Mouse (Mus musculus) cerebellum, adult 9-10 months (tissue): Measurements from ENCODE around the gene Tshz2.

Experiments
- DNase-seq: peaks from one replicate; pipeline ENCODE4 v3.0.0; 2022

Gene Tshz2

DNA sequence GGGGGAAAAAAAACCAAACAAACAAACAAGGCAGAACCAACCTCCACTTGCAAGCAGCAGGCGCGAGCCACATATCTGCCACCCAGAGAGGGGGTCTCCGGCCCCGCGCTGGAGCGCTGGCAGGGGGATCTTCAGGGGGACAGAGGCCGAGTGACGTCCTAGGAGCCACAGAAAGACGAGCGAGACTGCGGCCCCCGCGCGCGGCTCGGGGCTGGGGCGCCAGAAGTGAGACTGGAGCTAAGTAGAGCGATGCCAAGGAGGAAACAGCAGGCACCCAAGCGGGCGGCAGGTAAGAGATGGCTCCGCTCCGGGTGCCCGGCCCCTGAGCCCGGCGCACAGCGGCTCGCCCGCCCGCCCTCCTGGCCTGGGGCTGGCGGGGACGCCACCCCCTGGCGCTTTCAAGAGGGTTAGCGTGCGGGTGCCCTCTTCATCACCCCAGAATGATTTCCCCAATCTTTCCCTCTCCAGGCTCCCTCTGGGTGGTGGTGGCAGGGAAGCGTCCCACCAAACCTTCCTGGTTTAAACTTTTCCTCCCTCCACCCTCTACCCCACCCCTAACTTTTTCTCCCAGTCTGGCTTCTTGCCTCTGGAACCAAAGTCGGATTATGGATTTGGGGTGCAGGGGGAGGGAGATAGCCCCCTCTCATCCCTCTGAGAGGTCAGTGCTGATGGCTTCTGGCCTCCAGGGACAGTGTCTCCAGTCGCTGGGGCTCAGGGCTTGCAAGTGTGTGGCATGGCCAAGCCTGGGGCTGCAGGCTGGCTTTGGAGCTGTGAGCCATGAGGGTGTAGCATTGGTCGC, 877 bp downstream of the Tshz2 start:
- DNase-seq, result no peak

DNA sequence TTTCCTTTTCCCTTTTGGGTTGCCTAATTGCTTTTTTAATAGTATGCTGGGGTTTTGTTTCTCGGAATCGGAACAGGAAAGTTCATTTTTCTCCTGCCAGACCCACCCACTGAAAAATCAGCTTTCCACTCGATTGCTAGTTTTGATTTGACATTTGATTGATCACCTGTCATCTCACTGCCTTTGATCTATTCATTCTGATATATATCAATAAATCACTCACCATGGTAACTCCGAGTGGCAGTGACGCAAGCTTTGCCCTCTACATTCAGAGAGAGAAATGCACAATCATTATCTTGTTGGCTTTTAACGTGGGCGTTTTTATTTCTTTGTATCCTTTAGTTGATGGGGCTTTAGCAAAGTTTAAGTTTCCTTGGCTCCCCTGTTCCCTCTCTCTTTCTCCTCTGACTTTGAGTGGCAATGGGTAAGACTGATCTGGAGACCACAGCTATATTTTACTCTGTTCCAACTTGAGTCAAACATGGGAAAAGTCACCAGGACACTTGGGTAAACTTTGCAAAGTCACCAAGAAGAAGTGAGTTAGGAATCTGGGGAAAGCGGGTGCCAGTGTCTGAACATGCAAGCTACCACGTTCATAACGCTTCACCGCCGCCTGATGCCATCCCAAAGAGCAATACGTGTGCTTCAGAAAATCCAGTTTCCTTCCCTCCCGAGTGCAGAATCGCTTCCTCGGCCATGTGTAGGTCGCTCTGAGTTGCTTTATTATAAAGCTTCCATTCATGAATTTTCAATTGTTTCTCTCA, 2.0 kb downstream of the Tshz2 start:
- DNase-seq, result no peak

GRCm38 (mm10) chr2:169635428-169635827, 2.6 kb downstream of the Tshz2 start:
- DNase-seq, result no peak

DNA sequence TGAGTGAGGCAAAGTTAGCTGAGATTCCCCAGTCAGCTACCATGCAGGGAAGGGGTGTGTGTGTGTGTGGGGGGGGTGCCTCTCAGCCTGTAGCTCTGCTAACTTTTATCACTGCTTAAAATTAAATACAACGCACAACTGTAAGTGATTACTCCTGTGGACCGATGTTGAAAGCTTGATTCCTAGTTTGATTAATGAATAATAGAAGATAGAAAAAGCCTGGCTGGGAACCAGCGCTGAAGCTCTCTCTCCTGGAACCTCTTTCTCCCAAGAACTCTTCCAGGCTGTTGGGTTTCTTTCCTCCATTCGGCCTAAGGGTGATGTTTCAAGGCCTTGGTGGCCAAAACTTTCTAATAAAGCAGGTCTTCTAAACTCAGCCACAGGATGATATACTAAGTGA, 3.6 kb downstream of the Tshz2 start:
- no peak for DNase-seq

DNA sequence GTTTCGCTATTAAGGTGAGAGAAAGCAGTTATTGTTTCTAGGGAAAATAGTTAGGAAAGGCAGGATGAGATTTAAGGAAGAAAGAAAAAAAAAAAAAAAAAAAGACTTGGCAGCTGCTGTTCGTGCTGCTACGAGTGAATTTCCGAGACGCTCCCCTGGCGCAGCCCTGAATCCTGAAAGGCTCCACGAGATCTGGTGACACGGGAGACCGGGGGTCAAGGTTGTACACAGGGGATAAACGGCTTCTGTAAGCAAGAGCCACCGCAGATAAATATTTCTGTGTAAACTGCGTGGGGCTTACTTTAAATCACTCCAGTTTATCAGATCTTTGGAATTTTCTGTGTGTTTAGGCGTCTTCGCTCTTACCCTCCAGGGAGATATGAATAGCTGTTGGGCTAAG, 8.7 kb downstream of the Tshz2 start:
- no peak for DNase-seq

GRCm38 (mm10) chr2:169642420-169642819, 9.6 kb downstream of the Tshz2 start:
- no peak for DNase-seq

DNA sequence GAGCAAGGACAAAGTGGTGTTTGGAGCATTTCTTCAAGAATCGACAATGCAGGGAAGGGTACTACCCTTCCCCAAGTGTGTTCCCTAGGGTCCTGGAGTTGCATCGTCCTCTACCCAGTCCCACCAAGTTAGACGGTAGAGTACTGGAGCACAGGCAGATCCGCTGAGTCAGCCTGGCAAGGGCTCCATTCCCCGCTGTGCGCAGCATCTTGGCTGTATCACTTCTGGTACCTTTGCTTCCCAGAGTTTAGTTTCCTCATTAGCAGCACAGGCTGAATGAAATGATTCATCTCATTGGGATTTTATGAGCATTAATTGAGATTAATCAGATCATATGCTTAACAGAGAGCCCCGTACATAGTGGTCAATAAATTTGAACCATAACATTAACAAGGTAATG, 14.3 kb downstream of the Tshz2 start:
- no peak for DNase-seq

- no peak for DNase-seq
These were observed 16.6 kb downstream of the Tshz2 start for GRCm38 (mm10) chr2:169649262-169649885.

- no peak for DNase-seq
These were observed 20.5 kb downstream of the Tshz2 start for GRCm38 (mm10) chr2:169653282-169653681.

- no peak for DNase-seq
These were observed 31.0 kb downstream of the Tshz2 start for GRCm38 (mm10) chr2:169663792-169664191.

GRCm38 (mm10) chr2:169671264-169671663, 38.5 kb downstream of the Tshz2 start:
- DNase-seq, result no peak

GRCm38 (mm10) chr2:169673786-169674185, 41.0 kb downstream of the Tshz2 start:
- DNase-seq, result no peak

- DNase-seq, result no peak
These were observed 41.4 kb downstream of the Tshz2 start for GRCm38 (mm10) chr2:169674209-169674608.

- DNase-seq, result no peak
These were observed 46.5 kb downstream of the Tshz2 start for GRCm38 (mm10) chr2:169679264-169679663.

DNA sequence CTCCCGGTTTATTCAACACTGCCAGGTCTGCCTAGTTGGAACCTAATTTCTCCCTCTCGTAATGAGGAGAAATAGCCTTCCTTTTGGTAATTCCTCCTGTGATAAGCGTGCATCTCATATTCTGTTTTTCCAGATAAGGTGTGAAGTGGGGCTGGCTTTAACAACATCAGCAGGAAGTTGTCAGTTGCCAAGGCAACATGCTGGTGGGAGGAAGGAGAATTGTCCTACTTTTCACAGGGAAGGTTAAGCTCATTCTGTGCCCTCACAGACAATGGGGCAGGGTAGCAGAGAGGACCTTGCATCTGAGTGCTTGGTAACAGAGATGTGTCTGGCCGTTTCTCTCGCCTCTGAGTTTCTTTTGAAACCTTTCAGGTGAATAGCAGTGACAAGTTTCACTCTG, 47.1 kb downstream of the Tshz2 start:
- no peak for DNase-seq

DNA sequence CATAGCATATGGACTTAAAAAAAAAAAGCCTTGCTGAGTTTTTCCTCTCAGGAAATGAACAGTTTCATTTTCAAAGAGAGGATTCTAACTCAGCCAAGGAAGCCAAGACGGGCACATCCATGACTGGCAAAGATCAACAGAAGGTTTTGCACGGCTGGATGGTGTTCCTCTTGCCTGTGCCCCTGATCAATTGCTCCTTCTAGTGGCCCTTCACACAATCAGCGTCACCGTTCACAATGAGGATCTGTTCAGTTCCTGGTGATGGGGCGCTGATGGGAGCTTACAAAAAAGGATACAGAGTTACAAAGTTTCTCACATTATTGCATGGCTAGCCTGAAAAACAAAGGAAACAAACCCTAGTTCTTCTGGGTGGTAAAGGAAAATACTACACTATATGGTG, 52.4 kb downstream of the Tshz2 start:
- DNase-seq, result no peak

- no peak for DNase-seq
These were observed 52.9 kb downstream of the Tshz2 start for GRCm38 (mm10) chr2:169685747-169686146.

GRCm38 (mm10) chr2:169686697-169687430, 54.1 kb downstream of the Tshz2 start:
- no peak for DNase-seq

GRCm38 (mm10) chr2:169690054-169690453, 57.2 kb downstream of the Tshz2 start:
- no peak for DNase-seq

GRCm38 (mm10) chr2:169694494-169694893, 61.7 kb downstream of the Tshz2 start:
- no peak for DNase-seq

GRCm38 (mm10) chr2:169695025-169695424, 62.2 kb downstream of the Tshz2 start:
- no peak for DNase-seq

DNA sequence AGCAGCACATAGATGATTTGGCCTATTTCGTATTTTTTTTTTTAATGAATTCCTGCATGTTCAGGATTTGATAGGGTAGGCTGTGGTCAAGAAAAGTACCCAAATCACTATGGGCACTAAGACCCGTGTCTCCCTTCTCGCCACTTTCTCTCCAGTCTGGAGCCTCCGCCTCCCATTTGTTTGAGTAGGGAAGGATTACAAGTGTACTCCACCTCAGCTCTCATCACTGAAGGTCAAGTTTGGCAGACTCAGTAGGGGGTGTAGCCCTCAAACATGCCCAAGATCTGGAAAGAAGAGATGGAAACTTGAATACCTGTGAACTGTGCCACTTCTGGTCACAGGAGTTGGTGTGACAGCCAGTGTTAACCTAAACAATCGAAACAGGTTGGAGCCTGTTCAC, 66.3 kb downstream of the Tshz2 start:
- no peak for DNase-seq

GRCm38 (mm10) chr2:169699862-169700511, 67.2 kb downstream of the Tshz2 start:
- DNase-seq, result no peak
